Mouse (Mus musculus): ENCODE measurements at regions not wholly inside any gene's neighbourhood (a gene's known extent, or its start where the extent isn't known, plus 50 kb on each side); places are given as distances from the start of the nearest gene placed in this dataset.
A peak's percentile ranks its signal among the peaks of the same experiment; 100 is the strongest.

DNA sequence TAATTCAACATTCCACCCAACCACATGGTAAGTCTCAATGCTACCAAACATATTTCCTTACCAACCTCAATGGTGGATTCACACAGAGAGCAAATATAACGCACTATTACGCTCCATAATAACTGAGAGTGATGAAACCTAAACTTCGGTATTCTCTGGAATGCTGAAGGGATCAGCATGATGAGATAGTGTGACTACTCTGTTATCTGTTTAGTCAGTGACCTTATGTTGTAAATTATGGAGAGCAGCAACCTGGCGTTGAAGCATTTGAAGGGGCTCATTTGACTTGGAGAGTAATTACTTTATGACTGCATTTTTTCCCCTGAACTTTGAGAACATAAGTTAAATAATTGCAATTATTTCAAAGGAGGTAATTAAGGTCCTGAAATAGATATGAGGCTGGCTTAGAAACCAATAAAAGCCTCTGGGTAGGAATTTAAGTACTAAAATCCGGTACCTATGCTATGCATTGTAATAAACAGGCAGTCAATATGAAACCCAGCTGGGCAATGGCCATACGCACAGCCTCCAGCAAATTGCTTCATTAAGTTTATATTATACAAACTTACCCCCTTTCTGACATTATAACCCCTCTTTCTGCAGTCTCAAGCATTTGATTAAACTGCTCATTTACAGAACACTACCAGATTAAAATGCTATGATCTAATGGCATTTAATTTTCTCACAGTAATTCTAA lies 1378.9 kb upstream of the Jmjd1c start:
- Histone ChIP-seq H3K27me3 (ENCODE audit: control insufficient read depth, insufficient read depth, low read length) (no peaks in the 10 kb centered on the region), H3K27ac (ENCODE audit: low read depth, low read length) (no peak overlapping the region), H3K9me3 (ENCODE audit: control insufficient read depth, low read length) (no peaks in the 10 kb centered on the region), H3K4me2 (ENCODE audit: low read depth, low read length) (no peak overlapping the region), H3K4me3 (ENCODE audit: low read depth, low read length) (no peak overlapping the region), H3K9ac (replicated peaks; ENCODE audit: low read depth, low read length) (no peak overlapping the region), H3K4me1 (ENCODE audit: control insufficient read depth, insufficient read depth, low read length) (no peaks in the 10 kb centered on the region), H3K36me3 (ENCODE audit: control insufficient read depth, insufficient read depth, low read length) (no peaks in the 10 kb centered on the region)
- peak; percentile 66; the same call in 1 of the 2 replicates for ATAC-seq (ENCODE audit: low read depth)
- 61% methylated on average over 6 of the region's 6 CpGs for WGBS

DNA sequence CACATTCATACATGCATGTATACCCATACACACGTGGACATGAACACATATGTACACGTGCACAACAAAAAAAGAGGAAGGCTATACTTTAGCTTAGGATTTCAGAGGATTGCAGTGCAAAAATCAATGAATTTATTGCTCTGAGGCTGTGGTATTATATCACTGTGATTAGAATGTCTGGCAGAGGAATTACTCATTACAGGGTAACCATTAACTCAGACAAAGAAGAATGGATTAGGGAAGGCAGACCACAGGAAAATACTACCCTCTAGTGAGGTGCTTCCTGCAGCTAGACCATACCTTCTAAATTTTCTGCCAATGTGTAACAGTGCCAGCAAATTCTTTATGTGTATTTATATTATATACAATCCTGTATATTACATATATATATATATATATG lies 1373.4 kb upstream of the Jmjd1c start:
- no peak overlapping the region for H3K4me3 ChIP-seq (ENCODE audit: low read depth, low read length)
- no peaks in the 10 kb centered on the region for H3K27me3 ChIP-seq (ENCODE audit: control insufficient read depth, insufficient read depth, low read length)
- H3K36me3 ChIP-seq (ENCODE audit: control insufficient read depth, insufficient read depth, low read length) = no peaks in the 10 kb centered on the region
- ATAC-seq (ENCODE audit: low read depth) = no peak
- H3K9me3 ChIP-seq (ENCODE audit: control insufficient read depth, low read length) = no peaks in the 10 kb centered on the region
- no peak overlapping the region for H3K27ac ChIP-seq (ENCODE audit: low read depth, low read length)
- no peaks in the 10 kb centered on the region for H3K4me1 ChIP-seq (ENCODE audit: control insufficient read depth, insufficient read depth, low read length)
- WGBS = 73% methylated on average over 2 of the region's 2 CpGs
- H3K9ac ChIP-seq (replicated peaks; ENCODE audit: low read depth, low read length) = no peak overlapping the region
- H3K4me2 ChIP-seq (ENCODE audit: low read depth, low read length) = no peak overlapping the region

DNA sequence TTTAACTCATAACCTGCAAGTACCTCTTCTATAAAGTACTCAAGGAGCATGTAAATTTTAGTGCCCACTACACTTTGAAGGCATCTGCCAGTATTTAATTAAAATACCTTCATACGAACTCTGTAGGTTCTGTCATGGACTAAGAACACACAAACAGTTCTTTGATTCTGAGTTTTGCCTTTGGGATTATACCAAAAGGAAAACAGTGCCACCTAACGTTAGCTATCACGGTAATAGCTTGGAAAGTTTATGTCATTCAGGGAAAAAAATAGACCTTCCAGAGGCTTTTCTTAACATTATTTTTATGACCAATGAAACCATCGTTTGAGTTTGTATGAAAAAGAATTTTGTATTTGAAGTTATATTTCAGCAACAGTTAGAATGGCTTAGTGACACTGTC lies 1326.5 kb upstream of the Jmjd1c start:
- H3K9ac ChIP-seq (replicated peaks; ENCODE audit: low read depth, low read length) = no peak overlapping the region
- no peaks in the 10 kb centered on the region for H3K36me3 ChIP-seq (ENCODE audit: control insufficient read depth, insufficient read depth, low read length)
- WGBS = 48% methylated on average over 4 of the region's 4 CpGs
- H3K27me3 ChIP-seq (ENCODE audit: control insufficient read depth, insufficient read depth, low read length) = no peaks in the 10 kb centered on the region
- no peak overlapping the region for H3K27ac ChIP-seq (ENCODE audit: low read depth, low read length)
- H3K4me1 ChIP-seq (ENCODE audit: control insufficient read depth, insufficient read depth, low read length) = no peaks in the 10 kb centered on the region
- ATAC-seq (ENCODE audit: low read depth) = no peak
- H3K4me2 ChIP-seq (ENCODE audit: low read depth, low read length) = no peak overlapping the region
- no peak overlapping the region for H3K4me3 ChIP-seq (ENCODE audit: low read depth, low read length)
- no peaks in the 10 kb centered on the region for H3K9me3 ChIP-seq (ENCODE audit: control insufficient read depth, low read length)

DNA sequence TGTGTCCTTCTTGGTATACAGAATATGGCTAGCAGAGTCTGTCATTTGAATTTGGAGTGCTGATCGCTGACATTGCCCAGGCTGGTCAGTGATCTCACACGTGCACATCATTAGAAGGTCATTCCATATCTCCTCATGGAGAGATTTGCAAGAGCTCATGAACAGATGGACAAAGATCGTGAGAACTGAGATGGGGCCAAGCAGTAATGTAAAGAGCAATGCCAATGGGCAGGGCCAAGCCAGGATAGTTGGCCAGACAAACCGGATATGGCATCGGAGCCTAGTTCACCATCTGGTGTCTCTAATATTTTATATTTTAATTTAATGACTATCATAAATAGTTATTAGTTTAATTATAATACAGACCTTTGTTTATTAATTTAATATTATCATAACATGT lies 1324.0 kb upstream of the Jmjd1c start:
- no peak overlapping the region for H3K9ac ChIP-seq (replicated peaks; ENCODE audit: low read depth, low read length)
- no peak overlapping the region for H3K27ac ChIP-seq (ENCODE audit: low read depth, low read length)
- H3K36me3 ChIP-seq (ENCODE audit: control insufficient read depth, insufficient read depth, low read length) = no peaks in the 10 kb centered on the region
- no peak overlapping the region for H3K4me3 ChIP-seq (ENCODE audit: low read depth, low read length)
- H3K27me3 ChIP-seq (ENCODE audit: control insufficient read depth, insufficient read depth, low read length) = no peaks in the 10 kb centered on the region
- H3K4me1 ChIP-seq (ENCODE audit: control insufficient read depth, insufficient read depth, low read length) = no peaks in the 10 kb centered on the region
- no peak for ATAC-seq (ENCODE audit: low read depth)
- H3K4me2 ChIP-seq (ENCODE audit: low read depth, low read length) = no peak overlapping the region
- no peaks in the 10 kb centered on the region for H3K9me3 ChIP-seq (ENCODE audit: control insufficient read depth, low read length)
- WGBS = 92% methylated on average over 5 of the region's 5 CpGs

DNA sequence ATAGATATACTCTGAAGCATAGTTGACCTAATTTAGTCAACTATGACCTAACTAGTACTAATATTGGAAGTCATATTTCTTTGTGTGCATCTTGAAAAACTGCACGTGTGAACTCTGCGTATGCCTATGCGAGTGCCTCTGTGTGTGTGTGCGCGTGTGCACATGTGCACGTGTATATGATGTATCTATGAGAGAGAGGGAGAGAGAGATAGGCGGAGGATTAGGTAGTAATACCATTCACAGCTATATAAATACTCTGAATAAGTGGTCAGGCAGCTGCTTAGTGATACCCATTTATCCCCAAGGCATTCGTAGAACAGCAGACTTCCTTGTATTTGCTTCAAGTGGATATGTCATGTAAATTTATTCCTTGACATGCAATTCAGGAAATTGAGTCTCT lies 1310.9 kb upstream of the Jmjd1c start:
- H3K27me3 ChIP-seq (ENCODE audit: control insufficient read depth, insufficient read depth, low read length) = no peaks in the 10 kb centered on the region
- WGBS = 79% methylated on average over 8 of the region's 8 CpGs

More for the DNA sequence above, 1310.9 kb upstream of the Jmjd1c start:
- Histone ChIP-seq H3K4me1 (ENCODE audit: control insufficient read depth, insufficient read depth, low read length) (no peaks in the 10 kb centered on the region), H3K4me3 (ENCODE audit: low read depth, low read length) (no peak overlapping the region), H3K9ac (replicated peaks; ENCODE audit: low read depth, low read length) (no peak overlapping the region), H3K9me3 (ENCODE audit: control insufficient read depth, low read length) (no peaks in the 10 kb centered on the region), H3K27ac (ENCODE audit: low read depth, low read length) (no peak overlapping the region), H3K36me3 (ENCODE audit: control insufficient read depth, insufficient read depth, low read length) (no peaks in the 10 kb centered on the region), H3K4me2 (ENCODE audit: low read depth, low read length) (no peak overlapping the region)
- ATAC-seq (ENCODE audit: low read depth) = no peak

Measured in neural tube, embryonic 14.5 days (tissue).